Mouse (Mus musculus): ENCODE results near the gene Poc1b. TPM values are rescaled to one million over a fixed set of nuclear protein-coding genes. Genes with fewer than 3 reads are reported as not detected.

Poc1b gene
- polyA plus RNA-seq, 1 experiment from 2014 or later: 21.1 TPM

DNA sequence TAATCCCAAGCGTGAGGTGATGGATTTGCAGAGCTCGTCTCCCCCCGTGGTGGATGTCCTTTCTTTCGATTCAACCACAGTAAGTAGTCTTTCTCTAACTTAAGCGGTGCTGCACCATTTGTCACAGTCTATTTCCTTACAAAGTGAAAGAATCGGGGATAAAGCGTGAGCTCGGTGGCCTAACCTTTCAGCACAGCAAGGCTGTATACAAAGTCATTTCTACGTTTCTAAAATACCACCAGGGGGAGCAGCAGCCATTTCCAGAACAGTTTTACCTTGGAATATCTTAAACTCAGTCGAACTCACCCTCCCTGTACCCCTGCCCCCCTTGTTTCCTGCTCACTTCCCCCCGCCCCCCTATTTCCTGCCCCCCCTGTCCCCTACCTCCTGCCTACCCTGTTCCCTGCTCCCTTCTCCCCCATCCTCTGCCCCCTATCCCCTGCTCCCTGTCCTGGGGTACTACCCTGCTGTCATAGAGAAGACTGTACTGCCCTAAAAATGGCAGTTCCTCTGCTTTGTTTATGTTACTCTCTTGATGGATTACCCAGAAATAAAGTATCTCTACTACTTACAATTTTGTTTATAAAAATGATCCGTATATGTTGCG is 58.1 kb downstream of the Poc1b start:
- no peak for ATAC-seq (ENCODE audit: insufficient number of reproducible peaks, insufficient read depth, low FRiP score, low TSS enrichment)
- H3K27ac ChIP-seq: no peak overlapping the region
- H3K36me3 ChIP-seq: no peaks in the 10 kb centered on the region
- no peak overlapping the region for H3K4me2 ChIP-seq (replicated peaks)
- H3K4me1 ChIP-seq: peaks cover 6% of the 10 kb centered on the region; the same call in 1 of the 2 replicates
- H3K4me3 ChIP-seq: no peak overlapping the region
- no peaks in the 10 kb centered on the region for H3K27me3 ChIP-seq
- no peaks in the 10 kb centered on the region for H3K9me3 ChIP-seq
- 40% methylated on average over 13 of the region's 13 CpGs for WGBS
- no peak overlapping the region for H3K9ac ChIP-seq

DNA sequence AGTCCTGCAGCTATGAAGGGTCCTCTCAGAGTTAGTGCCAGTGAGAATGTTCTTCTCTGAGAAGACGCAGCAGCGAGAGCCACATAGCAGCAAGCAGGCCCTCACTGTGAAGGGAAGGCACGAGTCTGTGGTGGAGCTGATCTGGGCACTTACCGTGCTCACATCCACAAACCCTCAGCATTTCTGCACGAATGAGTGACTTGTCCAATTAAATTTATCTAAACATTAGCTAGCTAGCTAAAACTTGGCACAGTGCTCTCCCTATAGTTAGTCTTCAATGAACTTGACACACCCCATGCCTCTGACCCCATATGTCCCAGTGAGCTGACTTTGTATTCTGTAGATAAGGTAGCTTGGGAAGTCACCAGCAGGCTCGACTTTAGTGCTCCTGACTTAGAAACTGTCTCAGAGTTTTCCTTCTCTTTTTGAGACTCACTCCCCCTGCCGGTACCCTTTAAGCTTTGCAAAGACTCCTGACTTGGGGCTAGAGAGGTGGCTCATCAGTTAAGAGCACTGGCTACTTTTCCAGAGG is 59.0 kb downstream of the Poc1b start:
- Histone ChIP-seq H3K27me3 (no peaks in the 10 kb centered on the region), H3K4me1 (peaks cover 6% of the 10 kb centered on the region; the same call in 1 of the 2 replicates), H3K4me3 (no peak overlapping the region), H3K36me3 (no peaks in the 10 kb centered on the region), H3K27ac (0 out of 2 replicates have a peak overlapping the region, but pooled peaks have one; percentile 47), H3K9ac (no peak overlapping the region), H3K4me2 (replicated peaks) (no peak overlapping the region), H3K9me3 (no peaks in the 10 kb centered on the region)
- 66% methylated on average over 7 of the region's 7 CpGs for WGBS
- ATAC-seq (ENCODE audit: insufficient number of reproducible peaks, insufficient read depth, low FRiP score, low TSS enrichment): 0 out of 2 replicates have a peak, but pooled peaks have one; percentile 5

DNA sequence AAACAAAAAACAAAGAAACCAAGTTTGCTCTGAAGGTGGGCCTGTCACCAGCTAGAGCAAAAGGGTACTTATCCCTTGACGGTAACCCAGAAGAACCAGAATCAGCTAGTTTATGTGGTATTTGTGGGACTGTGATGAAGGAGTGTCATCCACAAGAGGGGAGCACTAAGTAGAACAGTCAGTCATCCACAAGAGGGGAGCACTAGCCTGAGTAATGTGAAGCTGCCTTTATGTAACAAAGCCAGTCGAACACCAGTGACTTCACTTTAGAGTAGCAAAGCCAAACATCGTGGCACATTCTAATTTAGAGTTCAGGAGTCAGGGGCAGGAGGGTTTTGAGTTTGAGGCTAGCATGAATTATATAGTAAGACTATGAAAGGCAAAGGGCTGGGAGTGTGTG is 59.6 kb downstream of the Poc1b start:
- 56% methylated on average over 3 of the region's 3 CpGs for WGBS
- H3K9ac ChIP-seq: no peak overlapping the region
- no peaks in the 10 kb centered on the region for H3K36me3 ChIP-seq
- H3K4me2 ChIP-seq (replicated peaks): no peak overlapping the region
- H3K4me1 ChIP-seq: peaks cover 10% of the 10 kb centered on the region; the same call in 1 of the 2 replicates
- no peak overlapping the region for H3K4me3 ChIP-seq
- H3K27me3 ChIP-seq: no peaks in the 10 kb centered on the region
- no peaks in the 10 kb centered on the region for H3K9me3 ChIP-seq
- H3K27ac ChIP-seq: no peak overlapping the region
- ATAC-seq (ENCODE audit: insufficient number of reproducible peaks, insufficient read depth, low FRiP score, low TSS enrichment): no peak

DNA sequence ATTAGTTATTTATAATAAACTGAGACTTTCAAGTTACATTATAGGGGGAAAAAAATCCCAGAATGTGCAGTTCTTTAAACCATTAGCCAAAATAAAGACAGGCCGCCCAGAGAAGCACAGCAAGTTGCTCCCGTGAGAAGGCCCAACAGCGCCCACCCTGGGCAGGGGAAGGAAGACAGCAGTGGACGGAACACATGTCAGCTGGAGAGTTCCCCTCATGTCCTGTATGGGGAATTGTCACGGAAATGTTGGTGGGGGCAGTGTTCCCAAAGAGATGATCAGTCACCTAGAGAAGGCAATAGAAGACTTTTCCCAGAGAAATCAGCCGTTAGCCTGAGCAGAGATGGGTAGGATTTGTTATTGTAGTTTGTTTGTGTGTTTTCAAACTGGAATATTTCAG is 61.6 kb downstream of the Poc1b start:
- Histone ChIP-seq H3K27me3 (no peaks in the 10 kb centered on the region), H3K9me3 (no peaks in the 10 kb centered on the region), H3K9ac (no peak overlapping the region), H3K4me2 (replicated peaks) (no peak overlapping the region), H3K4me3 (no peak overlapping the region), H3K4me1 (peaks cover 24% of the 10 kb centered on the region), H3K36me3 (no peaks in the 10 kb centered on the region), H3K27ac (no peak overlapping the region)
- WGBS: 67% methylated on average over 6 of the region's 6 CpGs
- ATAC-seq (ENCODE audit: insufficient number of reproducible peaks, insufficient read depth, low FRiP score, low TSS enrichment): no peak

DNA sequence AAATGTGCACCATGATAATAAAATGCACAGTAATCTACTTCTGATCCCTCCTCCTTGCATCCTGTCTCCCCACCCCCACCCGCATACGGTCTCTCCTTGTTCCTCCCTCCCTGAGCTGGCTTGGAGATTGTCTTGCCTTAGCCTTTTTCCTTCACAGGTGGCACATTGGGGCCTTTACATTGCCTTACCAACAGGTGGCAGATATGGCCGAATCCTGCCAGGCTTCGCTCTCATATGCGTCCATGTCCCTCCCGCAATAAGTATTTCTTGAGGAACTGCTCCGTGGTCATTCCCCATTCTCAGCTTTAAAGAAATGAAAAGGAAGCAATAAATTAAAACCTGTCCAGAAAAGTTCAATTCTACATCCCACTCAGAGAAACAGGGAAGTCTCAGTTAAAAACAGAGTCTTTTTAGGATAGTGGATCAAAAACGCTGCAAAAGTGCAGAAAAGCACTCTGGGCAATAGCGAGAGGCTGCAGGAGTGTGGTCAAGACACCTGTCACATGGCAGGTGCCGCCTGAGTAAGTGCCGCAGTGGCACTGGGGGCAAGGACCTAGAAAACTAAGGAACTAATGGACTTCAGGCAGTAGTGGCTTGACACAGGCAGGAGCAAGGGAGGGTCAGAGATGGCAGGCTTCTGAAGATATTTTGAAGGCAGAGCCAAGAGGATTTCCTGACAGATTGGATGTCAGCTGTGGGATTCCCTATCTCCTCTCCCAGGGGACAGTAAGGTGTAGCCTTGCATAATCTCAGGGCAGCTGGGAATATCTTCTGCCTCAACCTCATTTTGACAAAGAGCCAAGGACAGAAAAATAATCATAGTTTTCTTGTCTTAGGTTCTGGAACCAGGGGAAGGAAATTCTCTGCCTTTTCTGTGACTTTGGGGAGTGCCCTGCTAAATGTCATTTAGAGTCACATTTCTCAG is 62.3 kb downstream of the Poc1b start:
- 79% methylated on average over 11 of the region's 11 CpGs for WGBS
- no peak overlapping the region for H3K4me3 ChIP-seq
- no peaks in the 10 kb centered on the region for H3K9me3 ChIP-seq
- H3K9ac ChIP-seq: no peak overlapping the region
- no peak overlapping the region for H3K4me2 ChIP-seq (replicated peaks)
- no peaks in the 10 kb centered on the region for H3K36me3 ChIP-seq
- H3K27ac ChIP-seq: no peak overlapping the region
- no peak for ATAC-seq (ENCODE audit: insufficient number of reproducible peaks, insufficient read depth, low FRiP score, low TSS enrichment)
- H3K4me1 ChIP-seq: peaks cover 24% of the 10 kb centered on the region
- H3K27me3 ChIP-seq: no peaks in the 10 kb centered on the region

DNA sequence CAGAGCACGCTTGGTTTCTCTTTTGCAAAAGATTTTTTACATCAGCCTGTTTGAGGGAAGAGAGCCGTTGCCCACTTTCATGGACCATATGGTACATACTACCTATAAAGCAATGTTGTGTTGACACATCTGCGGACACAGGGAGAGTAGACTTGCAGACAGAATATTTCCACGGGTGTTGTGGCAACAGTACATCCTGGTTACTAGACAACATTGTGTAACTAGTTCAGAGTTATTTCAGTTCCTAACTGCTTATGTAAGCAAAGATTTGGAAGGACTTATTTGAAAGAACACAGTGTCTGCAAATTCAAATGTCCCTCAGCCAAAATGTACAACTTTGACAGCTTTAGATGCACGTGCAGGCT is 62.9 kb downstream of the Poc1b start:
- H3K9me3 ChIP-seq: no peaks in the 10 kb centered on the region
- WGBS: 82% methylated on average over 5 of the region's 5 CpGs

DNA sequence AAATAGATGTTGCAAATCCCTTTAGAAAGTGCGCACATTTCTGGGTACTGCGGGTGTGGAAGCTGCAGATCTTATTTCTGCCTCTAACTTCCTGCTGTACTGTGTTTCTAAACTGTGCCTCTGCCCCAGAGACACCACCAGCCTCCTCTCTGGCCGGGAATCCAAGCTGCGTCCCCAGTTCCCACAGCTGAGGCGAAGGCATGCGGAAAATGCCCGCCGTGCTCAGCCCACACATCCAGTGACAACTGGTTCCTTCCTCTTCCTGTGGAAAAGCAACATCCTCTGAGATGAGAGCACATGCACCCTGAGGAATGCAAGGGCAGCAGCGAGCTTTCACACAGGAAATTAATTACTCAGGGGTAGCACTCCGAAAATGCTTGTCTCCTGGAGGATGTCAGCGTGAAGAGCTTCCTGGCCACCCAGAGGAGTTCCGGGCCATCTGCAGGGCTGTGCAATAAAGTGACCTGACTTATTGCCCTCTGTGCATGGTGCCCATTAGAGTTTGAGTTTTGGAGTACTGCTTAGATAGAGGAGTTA is 65.2 kb downstream of the Poc1b start:
- peak; percentile 56; the same call in 1 of the 2 replicates for ATAC-seq (ENCODE audit: insufficient number of reproducible peaks, insufficient read depth, low FRiP score, low TSS enrichment)
- Histone ChIP-seq H3K9me3 (no peaks in the 10 kb centered on the region), H3K36me3 (no peaks in the 10 kb centered on the region), H3K27ac (peak overlapping the region; percentile 46), H3K27me3 (no peaks in the 10 kb centered on the region), H3K4me3 (no peak overlapping the region), H3K9ac (no peak overlapping the region), H3K4me2 (replicated peaks) (0 out of 2 replicates have a peak overlapping the region, but pooled peaks have one; percentile 6), H3K4me1 (peaks cover 19% of the 10 kb centered on the region)
- WGBS: 9% methylated on average over 12 of the region's 12 CpGs

More for the DNA sequence above, 62.9 kb downstream of the Poc1b start:
- no peak for ATAC-seq (ENCODE audit: insufficient number of reproducible peaks, insufficient read depth, low FRiP score, low TSS enrichment)
- H3K27me3 ChIP-seq: no peaks in the 10 kb centered on the region
- H3K27ac ChIP-seq: no peak overlapping the region
- H3K9ac ChIP-seq: no peak overlapping the region
- H3K4me1 ChIP-seq: peaks cover 24% of the 10 kb centered on the region
- no peak overlapping the region for H3K4me3 ChIP-seq
- H3K36me3 ChIP-seq: no peaks in the 10 kb centered on the region
- no peak overlapping the region for H3K4me2 ChIP-seq (replicated peaks)

DNA sequence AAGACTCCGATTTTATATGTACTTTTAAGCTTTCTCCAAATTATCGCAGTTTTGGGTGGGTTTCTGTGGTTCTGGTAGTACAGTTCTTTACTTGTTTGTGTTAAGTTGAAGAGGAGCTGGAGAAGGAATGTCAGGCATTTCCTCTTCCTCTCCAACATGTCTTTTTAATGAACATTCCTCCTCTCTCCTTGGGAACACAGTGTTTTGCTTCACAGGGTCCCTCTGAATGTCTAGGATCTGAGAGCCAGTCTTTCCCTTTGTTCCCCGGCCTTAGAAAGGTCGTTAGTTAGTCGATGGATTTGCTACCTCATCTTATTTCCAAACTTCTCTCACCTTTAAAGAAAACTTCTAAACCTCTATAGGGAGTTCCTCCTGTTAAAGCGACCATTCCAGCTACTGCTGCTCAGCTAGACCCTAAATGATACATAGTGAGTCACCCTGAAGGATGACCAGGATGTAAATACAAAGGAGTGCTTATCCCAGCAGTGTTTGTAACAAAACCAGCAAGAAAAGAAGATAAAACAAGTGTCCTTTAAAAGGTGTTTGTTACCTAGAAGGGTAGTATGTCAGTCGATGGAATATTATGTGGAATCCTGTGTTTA is 66.2 kb downstream of the Poc1b start:
- Histone ChIP-seq H3K27ac (peak overlapping the region; percentile 18; the same call in 1 of the 2 replicates), H3K36me3 (no peaks in the 10 kb centered on the region), H3K9me3 (no peaks in the 10 kb centered on the region), H3K9ac (no peak overlapping the region), H3K4me1 (peaks cover 19% of the 10 kb centered on the region), H3K27me3 (no peaks in the 10 kb centered on the region), H3K4me2 (replicated peaks) (no peak overlapping the region), H3K4me3 (no peak overlapping the region)
- ATAC-seq (ENCODE audit: insufficient number of reproducible peaks, insufficient read depth, low FRiP score, low TSS enrichment): no peak
- 36% methylated on average over 7 of the region's 7 CpGs for WGBS

DNA sequence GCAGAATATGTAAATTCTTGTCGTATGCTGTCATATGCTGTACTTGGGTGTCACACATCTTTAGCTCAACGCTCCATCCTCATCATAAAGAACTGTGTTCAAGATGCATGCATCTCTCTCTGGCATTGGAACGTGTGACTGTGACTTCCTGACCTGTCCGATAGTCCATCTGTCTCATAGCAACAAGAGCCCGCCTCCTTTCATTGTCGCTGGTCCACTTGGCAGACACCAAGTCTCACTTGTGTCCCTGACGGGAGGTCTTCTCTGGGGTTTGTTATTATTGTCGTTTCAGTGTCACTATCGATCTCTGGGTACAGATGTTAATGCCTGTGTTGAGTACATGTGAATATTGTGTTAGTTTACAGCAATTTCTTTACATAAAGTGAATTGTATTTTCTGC is 70.1 kb downstream of the Poc1b start:
- peaks cover 11% of the 10 kb centered on the region for H3K4me1 ChIP-seq
- H3K4me2 ChIP-seq (replicated peaks): no peak overlapping the region
- H3K9me3 ChIP-seq: no peaks in the 10 kb centered on the region
- H3K27me3 ChIP-seq: no peaks in the 10 kb centered on the region
- WGBS: 84% methylated on average over 9 of the region's 9 CpGs
- no peak overlapping the region for H3K27ac ChIP-seq
- H3K36me3 ChIP-seq: peaks cover 5% of the 10 kb centered on the region; the same call in 1 of the 2 replicates
- no peak for ATAC-seq (ENCODE audit: insufficient number of reproducible peaks, insufficient read depth, low FRiP score, low TSS enrichment)
- no peak overlapping the region for H3K9ac ChIP-seq
- no peak overlapping the region for H3K4me3 ChIP-seq

DNA sequence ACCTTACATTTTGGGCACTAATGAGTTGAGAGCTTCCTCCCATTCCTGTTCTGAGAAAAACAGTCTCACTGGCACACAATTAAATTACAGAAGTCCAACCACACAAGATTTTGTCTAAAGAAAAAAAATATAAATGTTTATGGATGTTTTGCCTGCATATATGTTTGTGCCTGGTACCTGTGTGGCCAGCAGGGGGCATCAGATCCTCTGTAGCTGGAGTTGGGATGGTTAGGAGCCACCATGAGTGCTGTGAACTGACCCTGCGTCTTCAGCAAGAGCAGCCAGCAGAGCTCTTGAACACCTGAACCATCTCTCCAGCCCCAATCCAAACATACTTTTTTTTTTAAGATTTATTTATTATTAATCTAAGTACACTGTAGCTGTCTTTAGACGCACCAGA is 71.3 kb downstream of the Poc1b start:
- Histone ChIP-seq H3K4me3 (no peak overlapping the region), H3K27ac (no peak overlapping the region), H3K9me3 (no peaks in the 10 kb centered on the region), H3K4me1 (0 out of 2 replicates have a peak, but pooled peaks cover 1% of the 10 kb centered on the region), H3K4me2 (replicated peaks) (no peak overlapping the region), H3K9ac (no peak overlapping the region), H3K36me3 (peaks cover 5% of the 10 kb centered on the region; the same call in 1 of the 2 replicates), H3K27me3 (no peaks in the 10 kb centered on the region)
- no peak for ATAC-seq (ENCODE audit: insufficient number of reproducible peaks, insufficient read depth, low FRiP score, low TSS enrichment)
- 95% methylated on average over 2 of the region's 2 CpGs for WGBS

DNA sequence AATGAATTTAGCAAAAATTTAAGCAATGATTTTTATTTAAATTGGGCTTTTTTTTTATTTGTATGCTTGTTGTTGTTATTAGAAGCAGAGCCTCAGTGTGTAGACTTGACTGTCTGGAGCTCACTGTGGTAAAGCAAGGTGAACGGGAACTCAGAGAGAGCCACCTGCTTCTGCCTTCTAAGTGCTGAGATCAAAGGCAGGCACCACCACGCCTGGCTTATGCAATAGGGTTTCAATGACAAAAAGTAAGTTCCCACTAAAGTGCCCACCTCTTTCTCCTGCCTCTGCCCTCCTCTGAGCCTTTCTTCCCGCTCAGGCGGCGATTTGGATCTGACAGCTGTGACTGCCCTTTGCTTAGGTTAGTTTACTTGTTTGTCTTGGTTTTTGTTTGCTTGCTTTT is 72.3 kb downstream of the Poc1b start:
- 86% methylated on average over 5 of the region's 5 CpGs for WGBS
- Histone ChIP-seq H3K4me2 (replicated peaks) (no peak overlapping the region), H3K4me1 (no peaks in the 10 kb centered on the region), H3K27ac (no peak overlapping the region), H3K27me3 (no peaks in the 10 kb centered on the region), H3K36me3 (peaks cover 5% of the 10 kb centered on the region; the same call in 1 of the 2 replicates), H3K9me3 (no peaks in the 10 kb centered on the region), H3K4me3 (no peak overlapping the region), H3K9ac (no peak overlapping the region)
- ATAC-seq (ENCODE audit: insufficient number of reproducible peaks, insufficient read depth, low FRiP score, low TSS enrichment): no peak
